Mouse (Mus musculus): ENCODE results near the gene Col24a1.

- TF ChIP-seq POLR2A (IDR thresholded peaks at IDR 0.05; ENCODE audit: extremely low read depth, insufficient read depth, low read length): no peak
- TF ChIP-seq CTCF (IDR thresholded peaks at IDR 0.05; ENCODE audit: low read depth, low read length): peak; percentile 52
Observed at GRCm38 (mm10) chr3:145583522-145584200, 291.4 kb downstream of the Col24a1 start.

Data from liver, adult 2 months (tissue).